Mouse (Mus musculus): ENCODE results near the gene Lime1.

The Lime1 gene

GRCm38 (mm10) chr2:181379778-181380177, at the start of gene Lime1:
Lime1 (plus strand) TSS chr2:181380078.
- no peak for DNase-seq

GRCm38 (mm10) chr2:181332542-181332941, 47.3 kb upstream of the Lime1 start:
- DNase-seq: no peak

- DNase-seq: peak; percentile 68 to 90
Observed at GRCm38 (mm10) chr2:181334023-181334422, 45.9 kb upstream of the Lime1 start.

GRCm38 (mm10) chr2:181340426-181340825, 39.5 kb upstream of the Lime1 start:
- no peak for DNase-seq

- DNase-seq: no peak
Observed at GRCm38 (mm10) chr2:181342766-181343165, 37.1 kb upstream of the Lime1 start.

- DNase-seq: no peak
Observed at GRCm38 (mm10) chr2:181356780-181357179, 23.1 kb upstream of the Lime1 start.

GRCm38 (mm10) chr2:181363946-181364345, 15.9 kb upstream of the Lime1 start:
- DNase-seq: no peak

GRCm38 (mm10) chr2:181364487-181364859, 15.4 kb upstream of the Lime1 start:
- DNase-seq: no peak

GRCm38 (mm10) chr2:181364860-181365596, 14.8 kb upstream of the Lime1 start, which contains the start of the genes Zgpat and Arfrp1:
Zgpat (plus strand) TSS chr2:181364928.
Arfrp1 (minus strand) TSS chr2:181365404.
- DNase-seq: peak; percentile 90 to 96

GRCm38 (mm10) chr2:181365655-181366075, 14.2 kb upstream of the Lime1 start:
- DNase-seq: no peak

- no peak for DNase-seq
Observed at GRCm38 (mm10) chr2:181370001-181370400, 9.9 kb upstream of the Lime1 start.

GRCm38 (mm10) chr2:181375787-181376186, 4.1 kb upstream of the Lime1 start:
- no peak for DNase-seq

- no peak for DNase-seq
Observed at GRCm38 (mm10) chr2:181377230-181377629, 2.6 kb upstream of the Lime1 start.

GRCm38 (mm10) chr2:181378701-181379100, 1.2 kb upstream of the Lime1 start:
- DNase-seq: no peak

GRCm38 (mm10) chr2:181380251-181380650, 373 bp downstream of the Lime1 start:
- DNase-seq: peak in 1 of 2 experiments; percentile 45

- no peak for DNase-seq
Observed at GRCm38 (mm10) chr2:181381107-181381506, 1.2 kb downstream of the Lime1 start.

GRCm38 (mm10) chr2:181381631-181382306, 1.9 kb downstream of the Lime1 start:
- DNase-seq: no peak

- no peak for DNase-seq
Observed at GRCm38 (mm10) chr2:181384463-181384862, 4.6 kb downstream of the Lime1 start.

- DNase-seq: peak in 1 of 2 experiments; percentile 59
Observed at GRCm38 (mm10) chr2:181384919-181385391, 5.1 kb downstream of the Lime1 start.

GRCm38 (mm10) chr2:181385885-181386284, 6.0 kb downstream of the Lime1 start:
- DNase-seq: peak; percentile 45 to 56

- no peak for DNase-seq
Observed at GRCm38 (mm10) chr2:181386663-181387210, 6.9 kb downstream of the Lime1 start.

GRCm38 (mm10) chr2:181390136-181390870, 10.4 kb downstream of the Lime1 start:
- DNase-seq: no peak

GRCm38 (mm10) chr2:181391022-181391421, 11.1 kb downstream of the Lime1 start:
- DNase-seq: peak in 1 of 2 experiments; percentile 34
